Mouse (Mus musculus) thymus, adult 18-20 months (tissue): ENCODE measurements around the gene Cyb5r4.
"Not testable (repeated sequence)": the region's sequence is repeated elsewhere in the genome, so short reads cannot be mapped to it uniquely, and the experiment has no call there.

Source experiments
- DNase-seq, 2 experiments: peaks; one replicate each; pipeline ENCODE4 v3.0.0; 2022; ENCODE audit warnings: mixed read lengths in 2 of 2

Cyb5r4 gene

DNA sequence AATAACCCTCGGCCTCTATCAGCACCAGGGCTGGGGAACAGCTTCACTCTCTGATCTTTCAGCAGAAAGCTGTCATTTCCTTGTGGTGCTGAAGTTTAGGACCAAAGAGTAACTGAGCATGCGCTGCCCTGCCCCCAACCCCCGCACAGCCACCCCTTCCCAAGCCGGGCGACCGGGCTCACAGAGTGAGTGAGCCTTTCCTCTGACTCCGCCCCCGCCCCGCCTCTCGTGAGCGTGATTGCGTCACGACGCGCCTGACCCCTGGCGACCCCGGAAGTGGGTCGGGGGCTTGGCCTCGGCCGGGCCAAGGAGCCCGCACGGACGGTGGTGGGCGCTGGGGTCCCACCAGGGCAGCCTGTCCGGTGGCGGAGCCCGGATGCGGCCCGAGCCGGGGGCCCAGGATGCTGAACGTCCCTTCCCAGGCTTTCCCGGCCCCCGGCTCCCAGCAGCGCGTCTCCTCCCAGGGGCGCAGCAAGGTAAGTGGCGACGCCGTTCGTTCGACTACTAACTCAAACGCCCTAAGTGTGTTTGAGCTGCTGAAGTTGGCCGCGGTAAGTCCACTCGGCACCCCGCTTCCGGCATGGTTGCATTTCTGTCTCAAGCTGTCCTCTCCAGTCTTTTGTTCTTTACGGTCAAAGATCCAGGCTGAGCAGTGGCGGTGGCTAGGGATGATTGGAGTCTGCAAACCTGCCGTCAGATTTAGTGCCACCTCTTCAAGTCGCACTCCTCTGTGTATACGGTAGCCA, at the start of gene Cyb5r4:
Gene Cyb5r4 (plus strand): TSS at position 237 of the 746 bp plus-strand sequence.
- DNase-seq, result peak; percentile 89 to 92

DNA sequence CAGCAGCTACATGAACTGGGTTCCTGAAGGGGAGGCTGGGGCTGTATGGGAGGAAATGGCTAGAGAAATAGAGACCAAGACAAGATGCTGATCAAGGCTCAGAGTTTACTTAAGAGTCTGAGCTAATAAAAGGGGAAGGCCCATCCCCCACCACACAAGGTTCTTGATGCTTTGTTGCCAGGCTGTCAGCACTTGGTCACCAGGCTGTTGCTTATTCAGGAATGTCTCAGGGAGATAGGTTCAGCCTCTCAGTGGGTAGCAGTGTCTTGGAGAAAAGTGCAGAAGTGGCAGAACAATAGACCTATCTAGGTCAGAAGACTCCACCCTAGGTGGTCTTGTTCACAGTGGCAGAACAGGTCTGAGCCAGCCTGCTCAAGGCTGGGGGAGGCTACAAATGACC, 49.3 kb upstream of the Cyb5r4 start:
- not testable (repeated sequence) for DNase-seq

DNA sequence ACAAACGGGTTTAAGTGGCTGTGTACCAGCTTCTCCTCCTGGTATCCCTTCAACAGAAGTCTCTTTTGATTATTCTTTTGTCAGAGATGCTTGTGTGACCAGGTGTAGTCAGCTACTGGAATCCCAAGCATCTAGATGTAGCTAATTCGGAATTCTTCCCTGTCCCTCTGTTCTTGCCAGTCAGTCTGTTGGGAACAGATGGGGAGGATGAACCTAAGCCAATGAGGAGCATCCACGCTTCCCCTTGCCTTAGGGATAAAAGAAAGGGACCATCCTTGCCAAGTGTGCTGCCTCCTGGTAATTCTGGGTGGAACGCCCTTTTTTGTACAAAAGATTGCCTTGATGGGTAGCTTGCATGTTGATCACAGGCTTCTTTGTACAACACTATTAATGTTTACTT, 48.3 kb upstream of the Cyb5r4 start:
- DNase-seq, result no peak

DNA sequence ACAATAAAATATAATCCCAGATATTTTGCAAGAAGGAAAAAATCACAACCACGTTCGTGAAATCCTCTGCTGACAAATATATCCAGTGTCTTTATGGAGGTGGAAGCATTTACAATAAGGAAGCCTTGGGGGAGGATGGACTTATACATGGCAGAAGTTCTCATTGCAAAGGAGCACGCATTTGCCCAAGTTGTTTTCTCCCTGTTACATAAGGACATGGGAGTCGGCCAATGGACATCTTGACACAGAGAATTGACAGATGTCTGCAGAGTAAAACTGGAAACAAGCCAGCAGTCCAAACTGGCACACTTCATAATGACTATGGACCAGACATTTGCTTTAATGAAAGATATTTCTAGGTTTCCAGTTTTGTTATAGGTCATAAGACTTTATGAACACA, 44.9 kb upstream of the Cyb5r4 start:
- DNase-seq, result no peak

DNA sequence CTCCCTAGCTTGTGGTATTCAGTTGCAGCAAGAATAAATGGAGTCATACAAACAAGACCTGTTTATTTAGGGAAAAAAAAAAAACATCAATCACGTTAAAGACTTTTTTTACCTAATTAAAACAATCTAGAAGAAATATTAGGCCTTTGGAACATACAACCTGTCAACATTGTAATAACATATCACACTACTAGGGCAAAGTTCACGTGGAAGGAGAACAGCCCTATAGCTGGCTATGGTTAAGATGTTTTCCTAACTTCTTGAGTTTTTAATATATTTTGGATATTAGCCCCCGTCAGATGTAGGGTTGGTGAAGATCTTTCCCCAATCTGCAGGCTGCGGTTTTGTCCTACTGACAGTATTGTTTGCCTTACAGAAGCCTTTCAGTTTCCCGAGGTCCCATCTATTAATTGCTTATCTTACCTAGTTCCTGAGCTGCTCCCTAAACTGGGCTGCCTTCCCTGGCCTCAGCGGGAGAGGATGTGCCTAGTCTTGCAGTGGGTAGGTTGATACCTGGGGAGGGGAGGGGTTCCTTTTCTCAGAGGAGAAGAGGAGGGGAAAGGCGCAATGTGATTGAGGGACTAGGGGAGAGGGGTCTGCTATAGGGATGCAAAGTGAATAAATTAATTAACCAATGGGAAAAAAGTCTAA, 43.4 kb upstream of the Cyb5r4 start:
- no peak for DNase-seq

DNA sequence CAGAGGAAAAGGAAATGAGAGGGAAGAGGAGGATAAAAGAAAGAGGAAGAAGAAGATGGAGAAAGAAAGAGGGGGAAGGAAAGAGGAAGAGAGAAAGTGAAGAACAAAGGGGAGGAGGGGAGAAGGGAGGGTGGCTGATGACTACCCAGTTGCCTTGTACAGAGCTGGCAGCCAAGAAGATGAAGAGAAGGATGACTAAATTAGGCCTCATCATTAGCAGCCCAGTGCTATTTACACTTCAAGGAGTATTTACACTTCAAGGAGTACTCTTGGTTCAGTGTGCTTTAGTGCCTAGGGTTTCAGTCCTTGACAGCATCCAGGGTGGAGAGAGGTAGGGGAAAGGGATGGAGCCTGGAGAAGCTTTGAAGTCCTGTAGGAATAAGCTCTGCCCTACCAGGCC, 41.8 kb upstream of the Cyb5r4 start:
- DNase-seq, result no peak

DNA sequence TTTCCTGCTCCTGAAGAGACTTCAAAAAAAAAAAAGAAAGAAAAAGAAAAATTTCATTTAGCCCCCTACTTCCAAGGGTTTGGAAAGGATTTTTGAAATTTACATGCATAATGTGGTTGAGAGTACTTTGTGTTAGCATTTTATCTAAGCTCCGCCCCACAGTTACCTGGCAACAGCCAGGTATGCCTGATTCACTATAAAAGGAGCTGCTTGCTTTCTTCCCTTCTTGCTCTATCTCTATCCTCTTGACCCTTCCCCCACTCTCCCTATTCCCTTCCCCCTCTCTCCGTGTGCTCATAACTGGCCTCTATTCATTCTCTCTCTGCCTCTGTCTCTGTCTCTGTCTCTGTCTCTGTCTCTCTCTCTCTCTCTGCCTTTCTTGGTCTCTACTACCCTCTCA, 40.9 kb upstream of the Cyb5r4 start:
- DNase-seq, result no peak

DNA sequence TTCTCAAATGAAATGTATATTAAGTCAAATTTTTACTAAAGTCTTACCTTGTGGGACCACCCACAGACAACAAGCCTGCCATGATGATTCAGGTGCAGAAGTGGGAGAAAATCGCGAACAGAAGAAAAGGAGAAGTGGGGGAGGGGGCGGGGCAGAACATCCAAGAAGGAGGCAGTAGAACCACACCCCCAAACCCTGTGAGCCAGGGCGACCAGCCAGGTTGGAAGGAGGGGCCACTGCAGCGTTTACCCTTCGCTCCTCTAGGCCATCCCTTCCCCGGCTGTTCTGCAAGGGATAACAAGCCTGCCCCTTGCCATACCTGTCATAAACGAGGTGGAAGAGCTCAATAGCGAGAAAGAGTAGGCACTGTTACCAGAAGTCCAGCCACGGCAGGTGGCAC, 40.3 kb upstream of the Cyb5r4 start:
- DNase-seq, result no peak

DNA sequence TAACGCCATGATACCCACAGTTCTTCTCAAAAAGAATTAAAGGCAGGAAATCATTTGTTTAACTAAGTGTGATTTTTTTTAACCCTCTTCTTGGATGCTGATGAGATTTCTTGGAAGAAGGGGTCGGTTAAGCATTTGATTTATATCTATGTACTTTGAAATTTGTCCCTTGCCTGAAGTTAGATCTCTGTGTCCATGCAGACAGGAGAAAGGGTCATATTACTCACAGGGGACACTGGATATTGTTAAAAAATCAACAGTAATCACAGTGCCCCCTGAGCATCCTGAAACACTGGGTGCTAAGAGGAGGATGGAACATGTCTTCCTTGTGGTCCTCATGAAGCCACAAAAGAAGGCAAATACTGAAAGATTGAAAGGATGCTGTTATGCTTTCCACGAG, 37.2 kb upstream of the Cyb5r4 start:
- no peak for DNase-seq

DNA sequence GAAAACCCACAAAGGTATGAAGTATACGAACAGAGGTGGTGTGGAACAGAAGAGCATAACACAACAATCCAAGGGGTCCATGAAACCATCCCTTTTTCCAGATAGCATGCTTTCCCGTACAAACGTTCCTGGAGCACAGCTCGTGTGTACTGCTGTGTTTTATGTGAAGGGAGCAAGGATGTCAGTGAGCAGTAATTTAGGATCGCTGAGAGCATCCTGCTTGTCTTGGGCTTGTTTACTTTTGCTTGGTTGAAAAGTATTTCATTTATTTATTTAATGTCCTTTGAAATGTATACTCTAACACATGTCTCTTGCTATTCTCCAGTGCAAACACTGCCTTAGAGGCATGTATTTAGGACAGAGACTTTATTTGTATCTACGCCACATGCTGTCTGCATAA, 36.7 kb upstream of the Cyb5r4 start:
- DNase-seq, result no peak

DNA sequence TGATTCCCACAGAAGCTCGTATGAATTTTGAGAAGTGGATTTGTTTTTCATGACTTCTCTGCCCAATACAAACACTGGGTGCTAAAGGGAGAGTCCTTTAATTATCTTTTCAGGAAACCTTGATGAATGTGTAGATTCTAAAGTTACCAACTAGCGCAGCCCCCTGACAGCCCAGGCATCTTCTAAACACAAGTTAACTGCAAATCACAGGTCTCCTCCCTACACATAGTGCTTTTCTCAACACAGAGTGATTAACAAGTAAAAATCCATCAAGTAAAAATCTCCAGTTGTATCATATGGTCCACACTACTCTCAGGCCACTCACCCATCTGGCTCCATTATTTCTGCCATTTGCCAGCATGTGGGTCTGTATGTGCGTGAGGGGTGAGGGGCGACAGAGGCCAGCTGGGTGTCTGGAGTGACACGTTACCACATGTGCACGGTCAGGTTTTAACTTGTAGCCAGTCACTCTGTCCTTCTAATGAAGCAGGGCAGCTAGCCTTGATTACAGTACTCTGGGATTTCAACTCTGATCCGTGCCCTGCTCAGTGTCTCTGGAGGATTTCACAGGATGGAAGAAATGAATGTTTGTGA, 35.0 kb upstream of the Cyb5r4 start:
- no peak for DNase-seq

DNA sequence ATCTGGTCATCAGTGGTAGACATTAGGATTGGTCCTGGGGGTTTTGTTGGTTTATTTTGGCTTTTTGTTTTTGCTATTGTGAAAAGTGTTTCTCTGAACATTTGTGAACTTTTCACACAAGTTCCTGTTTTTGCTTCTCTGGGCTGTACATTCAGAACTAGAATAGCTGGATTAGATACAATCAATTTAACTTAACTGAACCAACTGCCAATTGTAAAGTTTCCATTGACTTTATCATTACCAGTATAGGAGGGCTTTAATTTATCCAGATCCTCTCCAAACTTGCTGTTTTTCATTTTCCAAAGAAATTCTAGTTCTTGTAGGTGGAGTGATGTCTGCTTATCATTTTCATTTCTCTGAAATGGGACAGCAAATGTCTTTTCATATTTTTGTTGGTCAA, 32.0 kb upstream of the Cyb5r4 start:
- no peak for DNase-seq

DNA sequence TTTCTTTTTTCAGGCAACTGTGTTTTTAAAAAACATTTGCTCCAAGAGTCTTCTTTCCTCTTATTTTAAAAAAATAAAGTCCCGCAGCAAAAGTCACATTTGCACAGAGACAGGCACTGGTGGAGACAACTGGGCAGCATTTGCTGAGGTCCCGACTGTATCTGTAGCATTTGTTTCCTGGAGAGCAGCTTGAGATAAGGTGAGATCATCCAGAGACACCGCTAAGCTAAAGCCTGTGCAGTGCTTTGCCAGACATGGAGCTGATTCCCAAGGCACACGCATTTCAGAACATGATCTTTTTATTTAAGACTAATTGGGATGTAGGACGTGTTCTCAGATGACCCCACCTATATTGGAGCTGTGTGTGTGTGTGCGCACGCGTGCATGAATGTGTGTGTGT, 30.1 kb upstream of the Cyb5r4 start:
- no peak for DNase-seq

DNA sequence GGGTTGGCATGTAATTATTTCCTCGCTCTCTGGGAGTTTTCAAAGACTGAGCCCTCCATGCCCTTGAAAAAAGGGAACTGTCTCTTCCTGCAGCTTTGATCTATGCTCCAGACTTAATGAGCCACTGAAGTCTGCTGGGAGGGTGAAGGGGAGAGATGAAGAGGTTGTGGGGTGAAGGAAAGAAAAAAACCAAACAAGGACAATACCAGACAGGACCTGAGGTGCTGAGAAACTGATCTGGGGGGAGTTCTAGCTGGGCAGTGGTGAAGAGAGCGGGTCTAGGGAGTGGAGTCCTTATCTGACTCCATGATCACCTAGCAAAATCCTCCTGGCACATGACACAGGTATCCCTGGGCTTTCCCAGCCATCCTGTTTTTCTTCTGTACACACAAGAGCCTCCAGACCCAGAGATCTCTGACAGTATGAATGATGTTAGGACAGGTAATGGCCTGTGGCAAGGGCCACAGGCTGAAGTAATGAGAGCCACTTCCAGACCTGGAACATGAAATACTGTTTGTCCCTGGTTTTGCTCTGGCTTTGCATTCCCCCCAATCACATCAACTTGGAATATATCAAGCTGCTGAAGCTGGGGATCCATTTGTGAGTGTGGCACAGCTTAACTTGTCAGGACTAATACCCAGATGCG, 24.6 kb upstream of the Cyb5r4 start:
- DNase-seq, result no peak

DNA sequence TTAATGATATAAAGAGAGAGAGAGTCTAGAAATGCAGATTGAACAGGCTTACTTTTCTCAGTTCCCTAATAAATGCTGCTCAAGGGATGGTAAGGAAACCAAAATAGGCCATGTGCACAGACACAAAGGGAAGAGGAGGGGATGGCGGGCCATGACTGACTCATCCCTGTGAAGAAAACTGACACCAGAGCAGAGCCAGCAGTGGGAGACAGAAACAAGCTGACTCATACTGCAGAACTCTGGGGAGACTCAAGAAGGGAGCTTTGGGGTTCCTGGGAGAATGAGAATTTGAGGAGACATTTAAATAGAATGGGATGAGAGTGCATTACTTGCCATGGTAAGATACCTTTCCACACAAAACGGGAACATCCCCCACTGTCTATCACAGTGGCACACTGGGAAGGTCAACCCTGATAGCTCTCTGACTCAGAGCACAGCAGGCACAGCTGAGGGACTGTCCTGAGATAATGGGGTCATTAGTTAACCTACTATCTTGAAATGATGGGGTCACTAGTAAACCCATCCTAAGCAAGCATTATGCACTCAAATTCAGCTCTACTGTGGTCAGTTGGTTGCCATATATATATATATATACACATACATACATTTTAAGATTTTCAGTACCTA, 21.7 kb upstream of the Cyb5r4 start:
- no peak for DNase-seq

DNA sequence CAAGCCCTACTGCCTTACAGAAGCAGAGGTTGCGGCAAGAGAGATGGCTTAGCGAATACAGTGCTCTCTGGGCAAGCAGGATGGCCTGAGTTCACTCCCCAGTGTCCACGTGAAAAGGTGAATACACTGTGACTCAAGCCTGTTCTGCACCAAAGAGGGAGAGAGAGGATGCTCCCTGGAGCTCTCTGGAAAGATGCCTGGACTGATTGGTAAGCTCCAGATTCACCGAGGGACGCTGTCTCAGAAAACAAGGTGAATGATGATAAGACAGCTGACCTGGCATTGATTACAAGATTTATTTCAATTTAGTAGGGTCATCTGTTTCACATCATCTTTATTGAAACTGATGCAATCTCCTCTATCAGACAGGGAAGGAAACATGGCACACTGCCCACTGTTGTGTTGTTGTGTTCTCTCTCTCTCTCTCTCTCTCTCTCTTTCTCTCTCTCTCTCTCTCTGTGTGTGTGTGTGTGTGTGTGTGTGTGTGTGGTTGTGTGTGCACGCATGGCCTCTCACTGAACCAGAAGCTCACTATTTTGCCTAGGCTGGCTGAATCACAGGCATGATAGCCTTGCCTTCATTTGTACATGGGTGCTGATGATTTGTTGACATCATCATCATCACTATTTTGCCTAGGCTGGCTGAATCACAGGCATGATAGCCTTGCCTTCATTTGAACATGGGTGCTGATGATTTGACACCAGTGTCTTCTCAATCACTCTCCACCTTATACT, 16.9 kb upstream of the Cyb5r4 start:
- DNase-seq, result no peak

DNA sequence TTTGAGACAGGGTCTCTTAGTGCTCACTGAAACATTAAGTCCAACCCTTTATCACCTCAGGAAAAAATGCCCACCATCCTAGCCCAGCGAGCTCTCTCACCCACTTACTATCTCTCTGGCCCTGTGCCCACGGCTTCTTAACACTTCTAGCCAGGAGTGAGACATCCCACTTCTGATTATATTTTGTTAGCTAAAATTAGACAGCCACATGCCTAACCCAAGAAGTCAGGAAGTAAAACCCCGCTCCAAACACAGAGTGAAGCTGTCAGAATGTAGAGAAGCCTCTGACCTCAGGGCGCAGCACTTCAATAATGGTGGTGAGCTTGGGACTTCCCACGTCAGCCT, 16.4 kb upstream of the Cyb5r4 start:
- DNase-seq, result no peak

DNA sequence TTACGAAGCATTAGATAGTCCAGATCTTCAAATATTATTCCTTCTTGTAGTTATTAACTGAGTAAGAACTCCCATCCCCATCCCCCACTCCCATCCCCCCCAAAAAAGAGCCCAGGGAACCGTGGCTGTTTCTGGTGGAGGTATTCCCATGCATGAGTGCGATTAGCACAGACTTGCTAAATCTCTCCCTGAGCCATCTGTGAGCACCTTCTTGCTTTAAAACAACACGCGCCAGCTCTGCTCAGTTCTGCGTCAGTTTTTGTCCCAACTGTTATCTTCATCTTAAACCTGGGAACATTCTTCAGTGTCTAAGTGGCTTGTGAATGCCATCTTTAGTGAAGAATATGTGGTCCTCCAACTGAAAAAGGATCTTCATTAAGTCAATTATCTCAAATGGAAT, 13.3 kb upstream of the Cyb5r4 start:
- no peak for DNase-seq

DNA sequence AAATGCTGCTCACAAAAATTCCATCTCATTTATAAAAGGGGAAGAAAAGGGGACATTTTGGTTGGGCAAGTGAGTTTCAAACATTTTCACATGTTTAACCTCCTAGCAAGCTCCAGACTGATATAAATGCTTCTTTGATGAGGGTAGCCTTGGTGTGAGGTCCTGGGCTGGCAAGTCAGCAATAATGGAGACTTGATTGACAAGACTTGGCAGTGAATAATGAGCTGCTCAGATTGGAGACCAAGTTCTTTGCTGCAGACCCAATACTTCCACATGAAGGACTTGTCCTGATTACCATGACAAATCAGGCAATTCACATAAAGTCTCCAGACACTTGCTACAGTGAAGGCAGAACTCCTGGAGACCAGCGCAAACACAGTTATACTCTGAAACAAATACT, 12.9 kb upstream of the Cyb5r4 start:
- DNase-seq, result no peak

DNA sequence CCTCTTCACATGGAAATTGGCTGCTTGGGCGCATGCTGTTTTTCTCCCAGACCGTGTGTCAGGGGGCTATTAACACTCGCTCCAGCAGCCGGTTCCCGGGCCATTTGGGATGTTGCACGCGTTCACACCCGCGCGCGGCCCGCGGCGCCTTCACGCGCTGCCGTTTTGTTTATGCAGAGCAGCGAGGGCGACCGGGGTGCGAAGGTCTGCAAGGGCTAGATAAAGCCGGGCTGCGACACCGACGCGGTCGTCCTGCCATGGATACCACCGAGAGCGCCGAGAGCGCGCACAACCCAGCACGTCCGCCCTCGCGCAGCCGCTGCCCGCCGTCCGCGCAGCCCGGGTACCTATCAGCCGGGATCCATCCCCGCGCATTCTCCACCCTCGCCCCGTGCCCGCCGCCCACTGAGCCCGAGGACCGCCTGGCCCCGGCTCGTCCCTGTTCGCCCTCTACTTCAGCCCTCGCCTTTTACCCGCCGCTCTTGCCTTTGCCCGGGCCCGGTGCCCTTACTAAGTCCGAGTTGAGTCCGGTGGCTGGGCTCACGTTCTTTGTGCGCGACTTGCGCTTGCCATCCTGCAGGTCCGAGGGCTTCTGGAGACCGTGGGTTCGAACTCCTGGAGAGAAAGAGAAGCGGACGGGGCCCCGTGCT, 6.4 kb upstream of the Cyb5r4 start, which contains the start of gene Ripply2:
Gene Ripply2 (plus strand): TSS at position 250 of the 650 bp plus-strand sequence.
- no peak for DNase-seq

DNA sequence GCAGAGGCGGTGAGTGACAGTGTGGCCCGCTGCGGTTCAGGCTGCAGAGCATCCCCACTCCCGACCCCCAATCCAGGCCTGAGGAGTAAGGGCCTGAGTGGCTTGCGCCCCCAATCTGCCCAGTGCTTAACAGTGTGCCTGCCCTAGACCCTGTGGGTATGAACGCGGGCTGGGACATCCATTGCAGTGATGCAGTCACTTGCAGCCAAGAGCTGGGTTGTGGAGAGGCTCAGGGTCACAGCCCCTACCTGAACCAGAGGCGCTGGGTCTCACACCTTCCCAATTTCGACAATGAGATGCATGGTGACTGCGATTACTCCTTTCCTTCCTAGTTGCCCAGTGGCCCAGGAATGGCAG, 5.9 kb upstream of the Cyb5r4 start:
- no peak for DNase-seq

DNA sequence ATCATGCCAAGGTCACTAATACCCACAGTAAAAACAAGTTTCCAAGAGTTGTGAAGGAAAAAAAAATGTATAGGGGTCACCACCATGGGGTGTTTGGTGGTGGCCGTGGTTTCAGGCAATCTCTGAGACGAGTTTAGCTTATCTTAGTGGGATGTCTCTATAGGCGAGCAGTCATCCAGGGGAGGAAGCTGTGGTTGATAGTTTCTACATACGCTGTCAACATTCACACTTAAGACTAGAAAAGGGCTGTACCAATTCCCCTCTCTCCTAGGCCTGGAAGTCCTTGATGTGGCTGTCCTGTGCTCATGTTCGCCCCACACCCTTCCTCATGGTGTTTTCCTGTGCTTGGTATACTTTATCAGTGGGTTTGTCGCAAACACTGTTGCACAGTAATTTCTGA, 4.0 kb downstream of the Cyb5r4 start:
- no peak for DNase-seq
